Mouse (Mus musculus): Measurements from ENCODE around the gene Smg5.

Smg5 gene

GRCm38 (mm10) chr3:88395742-88396141, 59.7 kb downstream of the Smg5 start:
- DNase-seq = no peak

- no peak for DNase-seq
Measured at GRCm38 (mm10) chr3:88398666-88399065, 62.6 kb downstream of the Smg5 start.

GRCm38 (mm10) chr3:88403522-88404230, 67.6 kb downstream of the Smg5 start:
- DNase-seq = no peak

GRCm38 (mm10) chr3:88407090-88407489, 71.0 kb downstream of the Smg5 start:
- peak; percentile 40 for DNase-seq

GRCm38 (mm10) chr3:88407529-88407928, 71.5 kb downstream of the Smg5 start:
- DNase-seq = no peak

- DNase-seq = no peak
Measured at GRCm38 (mm10) chr3:88408953-88409352, 72.9 kb downstream of the Smg5 start.

- DNase-seq = peak; percentile 84
Measured at GRCm38 (mm10) chr3:88409741-88410644, 73.9 kb downstream of the Smg5 start, which contains the start of gene Pmf1. TSS of gene Pmf1 (minus strand) at chr3:88410331.

GRCm38 (mm10) chr3:88410645-88411031, 74.6 kb downstream of the Smg5 start:
- DNase-seq = no peak

GRCm38 (mm10) chr3:88411681-88412080, 75.6 kb downstream of the Smg5 start:
- no peak for DNase-seq

Data from right cerebral cortex, postnatal 4 days (tissue).